Comparison of ENCODE assay signal across 8 mouse cellular contexts in genomic region chr10:81572975-81573374, GRCm38 (mm10). TPM values are rescaled to one million over a fixed set of nuclear protein-coding genes. Genes with fewer than 3 reads are reported as not detected.
A peak's percentile ranks its signal among the peaks of the same experiment; 100 is the strongest.
DNase-seq lines count a peak whose midpoint lies in the region; ATAC-seq lines count a peak whose summit lies in the region.

No protein-coding gene starts in this region.

- no peak for ATAC-seq in inflammation-experienced regulatory T-cells, adult 6 months

- peak; percentile 75 for DNase-seq in gastrocnemius, adult 18-20 months (ENCODE audit: low spot score)
- DNase-seq in gastrocnemius, postnatal 10 days = no peak
- peak; percentile 77 to 82 for DNase-seq in urinary bladder, postnatal 4 days (ENCODE audit: low spot score in 2 of 2)
- DNase-seq in urinary bladder, postnatal 10 days (ENCODE audit: low spot score) = no peak
- peak; percentile 87 for DNase-seq in liver
- DNase-seq in yolk sac, embryonic 10.5 days (ENCODE audit: low spot score) = no peak
- no peak for DNase-seq in layer of hippocampus, adult 18-20 months (ENCODE audit: low spot score in 2 of 2)

RNA-seq across cellular contexts. Expression of gene Tle2, which starts 1.4 kb away (rescaled TPM):
- 1 to 10 TPM; 4.9 to 7.4 TPM for total RNA-seq in gastrocnemius, adult 18-20 months (2021)
- 1 to 10 TPM; 4.4 to 9.4 TPM for total RNA-seq in gastrocnemius, postnatal 10 days (2021)
- 10 to 100 TPM; 31.6 to 31.8 TPM for total RNA-seq in layer of hippocampus, adult 18-20 months (2021)
- 1 to 10 TPM in 2 of 3 experiments, not detected in 1; 1.4 TPM for polyA plus RNA-seq in inflammation-experienced regulatory T-cells, adult 6 months (2017; shearing (Covaris generic))

RNA-seq across cellular contexts. Expression of gene Aes, which starts 13.7 kb away (rescaled TPM):
- 100 to 1,000 TPM; 947 to 962 TPM for total RNA-seq in gastrocnemius, adult 18-20 months (2021)
- total RNA-seq in gastrocnemius, postnatal 10 days (2021) = 100 to 1,000 TPM; 614 to 667 TPM
- 100 to 1,000 TPM; 765 to 778 TPM for total RNA-seq in layer of hippocampus, adult 18-20 months (2021)
- polyA plus RNA-seq in inflammation-experienced regulatory T-cells, adult 6 months (2017; shearing (Covaris generic)) = 100 to 1,000 TPM in 2 of 3 experiments, 10 to 100 TPM in 1; 82.5 to 118 (median 109) TPM

RNA-seq across cellular contexts. Expression of gene Tle6, which starts 27.9 kb away (rescaled TPM):
- 1 to 10 TPM; 4.5 to 6.1 TPM for total RNA-seq in gastrocnemius, adult 18-20 months (2021)
- 1 to 10 TPM; 2.2 to 3.1 TPM for total RNA-seq in gastrocnemius, postnatal 10 days (2021)
- 1 to 10 TPM; 2.6 to 4.1 TPM for total RNA-seq in layer of hippocampus, adult 18-20 months (2021)
- polyA plus RNA-seq in inflammation-experienced regulatory T-cells, adult 6 months (2017; shearing (Covaris generic)) = 1 to 10 TPM in 2 of 3 experiments, under 1 TPM in 1; 0.99 to 1.9 (median 1.7) TPM

RNA-seq across cellular contexts. Expression of gene Gna11, which starts 28.0 kb away (rescaled TPM):
- total RNA-seq in gastrocnemius, adult 18-20 months (2021) = 10 to 100 TPM; 26.2 to 31.8 TPM
- 10 to 100 TPM; 40.6 to 44.8 TPM for total RNA-seq in gastrocnemius, postnatal 10 days (2021)
- 100 to 1,000 TPM; 124 to 126 TPM for total RNA-seq in layer of hippocampus, adult 18-20 months (2021)
- polyA plus RNA-seq in inflammation-experienced regulatory T-cells, adult 6 months (2017; shearing (Covaris generic)) = 10 to 100 TPM; 26.5 to 29.4 (median 28.7) TPM

RNA-seq across cellular contexts. Expression of gene BC025920, which starts 33.1 kb away (rescaled TPM):
- total RNA-seq in gastrocnemius, adult 18-20 months (2021) = 1 to 10 TPM; 3.1 to 3.3 TPM
- 1 to 10 TPM; 1.6 to 1.8 TPM for total RNA-seq in gastrocnemius, postnatal 10 days (2021)
- total RNA-seq in layer of hippocampus, adult 18-20 months (2021) = 1 to 10 TPM; 3.6 to 3.8 TPM
- 1 to 10 TPM in 2 of 3 experiments, under 1 TPM in 1; 0.69 to 5.2 (median 4.1) TPM for polyA plus RNA-seq in inflammation-experienced regulatory T-cells, adult 6 months (2017; shearing (Covaris generic))

Comparison
In these comparisons a context has a peak if more than half of its experiments do, and no peak if none do; other contexts are left out.
1. DNase-seq: peak in gastrocnemius, adult 18-20 months (single experiment), urinary bladder, postnatal 4 days (2 of 2) and liver (single experiment); none in gastrocnemius, postnatal 10 days (single experiment), urinary bladder, postnatal 10 days (single experiment), yolk sac, embryonic 10.5 days (single experiment) and layer of hippocampus, adult 18-20 months (0 of 2).